Mouse (Mus musculus) erythroblast, embryonic 14.5 days (primary cell): Measurements from ENCODE around the gene Lnx1.

Experiments
- GATA1 ChIP-seq: IDR thresholded peaks from 2 replicates; pipeline ENCODE4 v1.6.1; 2012; ENCODE audit warnings: low read length, inconsistent platforms, mixed read lengths
- TAL1 ChIP-seq: IDR thresholded peaks from 3 replicates; pipeline ENCODE4 v1.6.1; 2012; ENCODE audit warnings: low read length, inconsistent platforms, mixed read lengths

- no peak for TF ChIP-seq GATA1
- no peak for TF ChIP-seq TAL1
These were observed 30.2 kb downstream of the Lnx1 start for GRCm38 (mm10) chr5:74672556-74672955.
